Mouse (Mus musculus): ENCODE results near the gene Urgcp.

- no peak for TF ChIP-seq CTCF (IDR thresholded peaks at IDR 0.05; ENCODE audit: insufficient read depth, low read depth, low read length)
- TF ChIP-seq POLR2A (IDR thresholded peaks at IDR 0.05; ENCODE audit: insufficient read depth, low read depth, low read length) = no peak
Measured at GRCm38 (mm10) chr11:5787671-5788055, 25.5 kb upstream of the Urgcp start.
